Mouse (Mus musculus) ES-E14 (cell line): Measurements from ENCODE around the gene Apeh.

Experiments
- CHD2 ChIP-seq: IDR thresholded peaks from 2 replicates; pipeline ENCODE4 v1.6.1; 2014; ENCODE audit warnings: mild to moderate bottlenecking, low read depth, low read length, inconsistent platforms
- HCFC1 ChIP-seq: IDR thresholded peaks from 2 replicates; pipeline ENCODE4 v1.6.1; 2012; ENCODE audit warnings: low read length, inconsistent platforms, borderline replicate concordance; ENCODE audit not compliant: insufficient read depth
- ZC3H11A ChIP-seq: IDR thresholded peaks from 2 replicates; pipeline ENCODE4 v1.6.1; 2012; ENCODE audit warnings: low read depth, mild to moderate bottlenecking, inconsistent platforms, low read length, borderline replicate concordance

GRCm38 (mm10) chr9:108094184-108094941 lies at the start of gene Apeh:
- TF ChIP-seq CHD2 (no peak), HCFC1 (peak; percentile 36; the same call in 1 of the 2 replicates), ZC3H11A (no peak)
